ENCODE assay signal across 1 mouse cellular context in genomic region chr9:63132673-63133601, GRCm38 (mm10).
TF ChIP-seq lines count a peak whose summit lies in the region.

No protein-coding gene starts in this region.

TF ChIP-seq in MEL, 35 proteins besides CTCF, POLR2A, EP300 and RAD21 (continued from another document):
- TF ChIP-seq ZKSCAN1 (IDR thresholded peaks at IDR 0.05; ENCODE audit: low read depth, low read length) (no peak), CHD2 (IDR thresholded peaks at IDR 0.05; ENCODE audit: low read length) (no peak), GATA1 (IDR thresholded peaks at IDR 0.05; ENCODE audit: low read depth, low read length) (0 out of 2 replicates have a peak, but pooled peaks have one; percentile 9)
TF ChIP-seq in MEL: peak in this region for 15.
